Mouse (Mus musculus): ENCODE results near the gene Ppia. TPM values are rescaled to one million over a fixed set of nuclear protein-coding genes. Genes with fewer than 3 reads are reported as not detected.

Gene Ppia
- total RNA-seq, 2 experiments from 2014 or later, result 316 to 357 TPM

Small RNA genes lying within 50 kb of the gene (microRNA-seq; reads per million reads assigned to microRNA genes)
- gene Mir7651, result not detected

Other genes starting within 250 kb of the Ppia start
- under 1 TPM in 1 of 2 experiments, not detected in 1; 0.17 TPM for gene A730071L15Rik, start 215.4 kb upstream of the Ppia start, total RNA-seq (2021)
- gene Nudcd3, start 215.0 kb upstream of the Ppia start, total RNA-seq (2021), result 10 to 100 TPM; 59.3 to 59.6 TPM
- gene Npc1l1, start 185.3 kb upstream of the Ppia start, total RNA-seq (2021), result not detected
- 10 to 100 TPM; 22.5 to 23.8 TPM for gene Ddx56, start 147.7 kb upstream of the Ppia start, total RNA-seq (2021)
- 10 to 100 TPM; 76.6 to 89.2 TPM for gene Tmed4, start 140.6 kb upstream of the Ppia start, total RNA-seq (2021)
- gene Ogdh, start 123.8 kb upstream of the Ppia start, total RNA-seq (2021), result 1,000 to 10,000 TPM; 1,619 to 1,687 TPM
- 10 to 100 TPM; 38.5 to 39.0 TPM for gene Zmiz2, start 26.4 kb upstream of the Ppia start, total RNA-seq (2021)
- gene H2afv, start 29.0 kb downstream of the Ppia start, total RNA-seq (2021), result 10 to 100 TPM; 67.7 to 69.4 TPM
- 10 to 100 TPM; 34.4 to 36.8 TPM for gene Purb, start 60.5 kb downstream of the Ppia start, total RNA-seq (2021)
- 1 to 10 TPM; 1.5 to 2.4 TPM for gene Myo1g, start 105.5 kb downstream of the Ppia start, total RNA-seq (2021)
- 10 to 100 TPM; 23.9 to 24.3 TPM for gene Ccm2, start 131.4 kb downstream of the Ppia start, total RNA-seq (2021)
- 1 to 10 TPM in 1 of 2 experiments, under 1 TPM in 1; 0.49 to 1.1 TPM for gene Nacad, start 190.6 kb downstream of the Ppia start, total RNA-seq (2021)
- 100 to 1,000 TPM in 1 of 2 experiments, 10 to 100 TPM in 1; 98.2 to 109 TPM for gene Tbrg4, start 210.6 kb downstream of the Ppia start, total RNA-seq (2021)
- not detected for gene Wap, start 223.2 kb downstream of the Ppia start, total RNA-seq (2021)
- 1 to 10 TPM; 5.8 to 7.0 TPM for gene Ramp3, start 243.1 kb downstream of the Ppia start, total RNA-seq (2021)

Data from heart, postnatal 25 days (tissue).